ENCODE assay signal across 16 mouse cellular contexts in genomic region chr12:5282611-5283010, GRCm38 (mm10).
"Had no signal": no experiment of that assay in that cellular context is flagged by ENCODE, and none has a peak within 500 bp of the region (broad histone marks: within the 10 kb centered on the region; RNA-seq: fewer than 3 reads in every experiment).

No protein-coding gene starts in this region.

- H3K27me3 ChIP-seq: limb, embryonic 15.5 days; liver, embryonic 12.5 days; megakaryocyte, embryonic 14.5 days; midbrain, embryonic 12.5 days; neural tube, embryonic 13.5 days; stomach, embryonic 15.5 days had no signal

- H3K4me3 ChIP-seq: left cerebral cortex, adult 2 months; limb, embryonic 15.5 days; liver, embryonic 12.5 days; megakaryocyte, embryonic 14.5 days; midbrain, embryonic 12.5 days; neural tube, embryonic 13.5 days; stomach, embryonic 15.5 days had no signal

- H3K4me1 ChIP-seq: liver, embryonic 12.5 days; megakaryocyte, embryonic 14.5 days; stomach, embryonic 15.5 days had no signal

- H3K4me2 ChIP-seq: limb, embryonic 15.5 days; liver, embryonic 12.5 days; lung, embryonic 14.5 days; midbrain, embryonic 12.5 days; neural tube, embryonic 13.5 days; stomach, embryonic 15.5 days had no signal

- H3K36me3 ChIP-seq: limb, embryonic 15.5 days; liver, embryonic 12.5 days; midbrain, embryonic 12.5 days; neural tube, embryonic 13.5 days; stomach, embryonic 15.5 days had no signal

- ATAC-seq: liver, embryonic 12.5 days; midbrain, embryonic 16.5 days had no signal

- DNase-seq: kidney, postnatal 10 days; kidney, postnatal 4 days; lung, embryonic 14.5 days; lung, postnatal 10 days; lung, postnatal 4 days; retina, postnatal 1 day; right cerebral cortex, postnatal 4 days; thymus, postnatal 4 days had no signal

- H3K9me3 ChIP-seq: limb, embryonic 15.5 days; liver, embryonic 12.5 days; megakaryocyte, embryonic 14.5 days; midbrain, embryonic 12.5 days; neural tube, embryonic 13.5 days; stomach, embryonic 15.5 days had no signal

- H3K9ac ChIP-seq: limb, embryonic 15.5 days; liver, embryonic 12.5 days; lung, embryonic 14.5 days; midbrain, embryonic 12.5 days; neural tube, embryonic 13.5 days; stomach, embryonic 15.5 days had no signal

- H3K27ac ChIP-seq: left cerebral cortex, adult 2 months; limb, embryonic 15.5 days; liver, embryonic 12.5 days; midbrain, embryonic 12.5 days; neural tube, embryonic 13.5 days; stomach, embryonic 15.5 days had no signal
